Mouse (Mus musculus) forebrain, embryonic 12.5 days (tissue): Measurements from ENCODE around the gene Gm10638. TPM values are rescaled to one million over a fixed set of nuclear protein-coding genes. Genes with fewer than 3 reads are reported as not detected.

Source experiments
- ATAC-seq: fragments of 200-750 bp; cut with Nextera tagmentation; 2 replicates; pipeline ENCODE4 v1.8.0; 2017; ENCODE audit warnings: moderate TSS enrichment; ENCODE audit not compliant: low FRiP score
- H3K27ac ChIP-seq: fragments of 300-500 bp; sonication (generic); 2 replicates; pipeline ENCODE4 v1.5.1; 2016; ENCODE audit warnings: mild to moderate bottlenecking
- H3K27me3 ChIP-seq: fragments of 300-500 bp; sonication (generic); 2 replicates; pipeline ENCODE4 v1.6.1; 2016; ENCODE audit warnings: mild to moderate bottlenecking
- H3K36me3 ChIP-seq: fragments of 300-500 bp; sonication (generic); replicated peaks from 2 replicates; pipeline ENCODE4 v1.6.1; 2016; ENCODE audit warnings: mild to moderate bottlenecking
- H3K4me1 ChIP-seq: fragments of 300-500 bp; sonication (generic); 2 replicates; pipeline ENCODE4 v1.6.1; 2016
- H3K4me2 ChIP-seq: fragments of 300-500 bp; sonication (generic); 2 replicates; pipeline ENCODE4 v1.6.1; 2016; ENCODE audit warnings: mild to moderate bottlenecking, moderate library complexity
- H3K4me3 ChIP-seq: fragments of 300-500 bp; sonication (generic); replicated peaks from 2 replicates; pipeline ENCODE4 v1.5.1; 2016; ENCODE audit warnings: mild to moderate bottlenecking
- H3K9ac ChIP-seq: fragments of 300-500 bp; sonication (generic); 2 replicates; pipeline ENCODE4 v1.6.1; 2016; ENCODE audit warnings: mild to moderate bottlenecking
- H3K9me3 ChIP-seq: fragments of 300-500 bp; sonication (generic); 2 replicates; pipeline ENCODE4 v1.6.1; 2016
- WGBS: fragments of 180-500 bp; shearing (Covaris S2); methylation state at CpG from one replicate; pipeline ENCODE4 v1.1.7; 2016; 5-methylcytosine and 5-hydroxymethylcytosine counted together
- polyA plus RNA-seq: library from polyadenylated mRNA; unstranded; fragments of >200 nt; fragmentation: Nextera tagmentation; extraction: Ambion mirVana; gene quantifications from 2 replicates; pipeline ENCODE4 v1.2.1, GENCODE M21; 2016

Gene Gm10638
- polyA plus RNA-seq, 1 experiment from 2014 or later = 10.1 TPM

DNA sequence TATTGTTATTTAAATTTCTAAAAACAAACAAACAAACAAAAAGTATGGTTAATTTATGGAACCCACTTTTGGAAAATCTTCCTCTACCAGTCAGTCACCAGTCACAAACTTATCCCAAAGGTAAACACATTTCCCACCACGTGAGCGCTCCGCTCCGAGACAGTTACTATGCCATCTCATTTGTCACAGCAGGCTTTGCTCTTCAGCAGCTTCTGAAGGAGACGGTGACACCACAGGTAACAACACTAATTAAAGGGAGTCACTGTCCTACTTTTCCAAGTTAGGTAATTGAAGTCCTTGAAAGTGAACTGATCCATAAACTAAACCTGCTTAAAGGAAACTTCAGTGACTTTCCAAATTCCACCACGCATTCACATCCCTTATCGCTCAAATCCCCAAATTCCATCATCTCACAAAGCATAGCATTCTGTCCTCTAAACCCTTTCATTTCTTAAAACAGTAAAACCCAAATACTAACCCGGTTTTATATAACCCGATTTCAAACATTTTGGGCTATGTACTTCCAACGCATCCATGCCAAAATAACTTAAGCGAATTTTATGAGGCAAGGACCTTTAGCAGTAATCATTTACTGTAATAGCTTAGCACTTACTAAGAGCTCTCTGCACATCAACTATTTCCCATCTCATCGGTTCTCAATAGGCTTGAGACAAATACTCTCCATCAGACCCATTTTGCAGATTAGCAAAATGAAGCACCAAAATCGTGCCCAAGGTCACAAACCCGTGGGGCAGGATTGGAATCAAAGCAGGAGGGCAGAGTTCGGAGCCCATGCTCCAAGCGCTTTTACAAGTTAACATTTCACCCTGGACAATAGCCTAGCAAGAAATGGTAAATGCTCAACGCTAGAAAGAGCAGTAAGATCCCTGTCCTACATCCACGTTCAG, 932 bp upstream of the Gm10638 start:
- peaks cover 39% of the 10 kb centered on the region for H3K4me1 ChIP-seq
- H3K4me2 ChIP-seq = peak overlapping the region; percentile 68
- no peaks in the 10 kb centered on the region for H3K27me3 ChIP-seq
- no peaks in the 10 kb centered on the region for H3K36me3 ChIP-seq
- H3K9me3 ChIP-seq = no peaks in the 10 kb centered on the region
- WGBS = 4% methylated on average over 18 of the region's 18 CpGs
- H3K4me3 ChIP-seq = peak overlapping the region; percentile 98
- peak overlapping the region; percentile 98 for H3K9ac ChIP-seq
- peak overlapping the region; percentile 98 for H3K27ac ChIP-seq
- ATAC-seq = no peak

DNA sequence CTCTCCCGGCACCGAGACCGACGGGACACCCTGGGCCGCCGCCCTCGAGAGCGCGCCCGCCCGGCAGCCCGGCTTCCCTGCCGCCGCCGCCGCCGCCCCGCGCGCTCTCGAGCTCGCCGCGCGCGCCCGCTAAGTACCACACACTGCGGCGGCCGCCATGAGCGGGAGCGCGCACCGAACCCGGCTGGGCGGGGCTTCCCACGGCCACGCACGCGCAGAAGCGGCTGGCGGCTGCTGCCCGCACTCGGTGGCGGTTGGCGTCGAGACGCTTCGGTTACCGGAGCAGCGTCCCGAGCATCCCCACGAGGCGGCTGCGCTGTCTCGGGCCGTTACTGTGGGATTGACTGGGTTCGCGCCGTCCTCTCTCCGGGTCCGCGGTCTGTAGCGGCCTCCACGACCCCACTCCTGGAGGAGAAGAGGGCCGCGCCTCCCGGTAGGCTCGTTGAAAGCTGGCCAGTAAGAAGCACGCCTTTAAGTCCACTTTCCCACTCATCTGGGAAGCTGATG, 489 bp downstream of the Gm10638 start:
- Histone ChIP-seq H3K36me3 (no peaks in the 10 kb centered on the region), H3K9ac (peak overlapping the region; percentile 98), H3K4me2 (peak overlapping the region; percentile 65), H3K27me3 (no peaks in the 10 kb centered on the region), H3K4me1 (peaks cover 34% of the 10 kb centered on the region), H3K4me3 (peak overlapping the region; percentile 98), H3K9me3 (no peaks in the 10 kb centered on the region), H3K27ac (peak overlapping the region; percentile 98)
- ATAC-seq = peak; percentile 86
- WGBS = under 1% methylated on average over 57 of the region's 70 CpGs

DNA sequence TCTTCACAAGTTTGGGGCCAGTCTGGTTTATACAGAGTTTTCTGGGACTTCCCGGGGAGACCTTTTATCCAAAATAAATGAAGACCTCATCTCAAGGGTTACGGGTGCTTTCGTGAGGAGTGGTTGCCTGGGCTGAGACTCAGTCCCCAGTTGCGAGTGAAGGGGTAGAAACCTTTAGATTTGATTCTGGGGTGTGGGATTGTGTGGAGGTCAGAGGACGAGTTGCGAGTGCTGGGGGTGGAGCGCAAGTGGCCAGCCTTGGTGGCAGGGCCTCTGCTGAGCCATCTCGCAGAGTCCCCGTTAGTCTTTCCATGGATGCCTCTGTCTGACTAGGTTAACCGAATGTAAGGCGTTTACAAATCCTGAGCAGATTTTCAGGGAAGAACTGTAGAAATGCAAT, 1.0 kb downstream of the Gm10638 start:
- Histone ChIP-seq H3K36me3 (no peaks in the 10 kb centered on the region), H3K4me1 (peaks cover 33% of the 10 kb centered on the region), H3K27me3 (no peaks in the 10 kb centered on the region), H3K4me3 (peak overlapping the region; percentile 98), H3K9ac (peak overlapping the region; percentile 98), H3K9me3 (no peaks in the 10 kb centered on the region), H3K4me2 (peak overlapping the region; percentile 65), H3K27ac (peak overlapping the region; percentile 98)
- 1% methylated on average over 11 of the region's 11 CpGs for WGBS
- peak; percentile 10 for ATAC-seq

DNA sequence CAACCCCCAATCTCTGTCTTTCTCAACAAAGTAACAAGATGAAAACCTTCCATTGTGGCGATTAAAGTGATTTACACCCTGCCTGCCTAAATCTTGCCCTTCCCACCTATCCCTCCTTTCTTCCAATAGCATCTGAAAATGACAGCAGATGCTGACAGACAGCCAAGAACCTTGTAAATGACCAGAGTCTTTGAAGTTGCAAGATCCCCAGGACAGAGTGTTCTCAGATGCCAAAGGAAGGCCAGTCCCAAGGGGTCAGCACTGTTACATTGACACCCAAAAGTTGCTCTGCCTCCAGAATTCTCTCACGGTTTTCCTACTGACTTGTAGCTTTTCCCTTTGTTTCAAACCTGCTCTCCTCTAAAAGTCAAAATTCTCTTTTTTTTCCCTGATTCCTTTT, 4.3 kb downstream of the Gm10638 start:
- 63% methylated on average over 2 of the region's 2 CpGs for WGBS
- no peak for ATAC-seq
- Histone ChIP-seq H3K4me1 (peaks cover 7% of the 10 kb centered on the region), H3K9ac (no peak overlapping the region), H3K36me3 (no peaks in the 10 kb centered on the region), H3K27me3 (no peaks in the 10 kb centered on the region), H3K27ac (no peak overlapping the region), H3K4me3 (no peak overlapping the region), H3K4me2 (no peak overlapping the region), H3K9me3 (no peaks in the 10 kb centered on the region)

DNA sequence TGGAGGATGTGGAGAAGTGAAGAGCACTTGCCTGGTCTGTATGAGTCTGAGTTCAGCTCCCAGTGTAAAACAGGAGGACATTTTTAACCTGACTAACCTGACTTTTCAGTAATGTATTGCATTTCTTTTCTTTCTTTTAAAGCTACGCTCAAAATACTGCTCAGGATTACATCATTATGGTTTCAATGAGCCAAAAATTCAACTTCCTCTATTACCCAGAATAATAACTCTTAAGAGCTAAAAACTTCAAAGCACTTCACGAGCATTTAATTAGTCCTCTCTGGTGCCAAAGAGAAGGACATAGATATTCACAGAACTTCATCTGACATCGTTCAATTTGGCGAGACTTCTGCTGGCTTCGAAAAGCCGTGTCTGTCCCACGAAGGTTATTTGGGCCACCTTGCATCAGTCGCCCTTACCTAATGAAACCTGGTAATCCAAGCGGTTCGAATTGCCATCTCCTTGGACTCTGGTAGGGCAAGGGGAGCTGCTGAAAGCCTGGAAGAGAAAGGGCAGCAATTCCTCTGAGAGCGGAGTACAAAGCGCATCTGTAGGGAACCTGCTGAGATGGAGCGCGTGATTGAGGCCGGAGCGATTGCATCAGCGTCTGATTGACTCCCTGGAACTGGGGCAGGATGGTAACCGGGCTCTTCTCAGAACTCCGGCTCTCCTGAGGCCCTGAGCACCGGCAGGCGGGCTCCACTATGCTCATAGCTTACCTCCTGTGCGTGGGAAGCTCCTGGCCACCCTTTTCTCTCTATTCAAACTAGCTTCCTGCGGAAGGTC, 11.6 kb downstream of the Gm10638 start:
- WGBS = 13% methylated on average over 23 of the region's 23 CpGs
- Histone ChIP-seq H3K27me3 (no peaks in the 10 kb centered on the region), H3K36me3 (no peaks in the 10 kb centered on the region), H3K4me2 (peak overlapping the region; percentile 40), H3K27ac (no peak overlapping the region), H3K4me3 (peak overlapping the region; percentile 4), H3K9ac (0 out of 2 replicates have a peak overlapping the region, but pooled peaks have one; percentile 26), H3K4me1 (peaks cover 6% of the 10 kb centered on the region), H3K9me3 (no peaks in the 10 kb centered on the region)
- no peak for ATAC-seq

DNA sequence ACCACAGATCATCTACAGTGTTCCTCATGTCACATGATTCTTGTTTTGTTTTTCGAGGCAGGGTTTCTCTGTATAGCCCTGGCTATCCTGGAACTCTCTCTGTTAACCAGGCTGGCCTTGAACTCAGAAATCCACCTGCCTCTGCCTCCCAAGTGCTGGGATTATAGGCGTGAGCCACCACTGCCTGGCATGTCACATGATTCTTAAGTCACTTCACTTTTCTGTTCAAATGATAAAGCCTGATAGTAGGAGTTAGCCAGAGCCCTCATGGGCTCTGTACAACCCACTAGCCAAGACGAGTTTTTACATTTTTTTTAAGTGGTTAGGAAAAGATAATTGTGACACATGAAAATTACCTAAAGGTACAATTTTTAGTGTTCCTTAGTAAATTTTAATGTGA, 13.2 kb downstream of the Gm10638 start:
- no peaks in the 10 kb centered on the region for H3K36me3 ChIP-seq
- H3K27me3 ChIP-seq = no peaks in the 10 kb centered on the region
- no peak overlapping the region for H3K27ac ChIP-seq
- 85% methylated on average over 3 of the region's 3 CpGs for WGBS
- H3K4me1 ChIP-seq = peaks cover 6% of the 10 kb centered on the region
- no peak overlapping the region for H3K4me2 ChIP-seq
- ATAC-seq = no peak
- H3K4me3 ChIP-seq = no peak overlapping the region
- no peaks in the 10 kb centered on the region for H3K9me3 ChIP-seq
- no peak overlapping the region for H3K9ac ChIP-seq

DNA sequence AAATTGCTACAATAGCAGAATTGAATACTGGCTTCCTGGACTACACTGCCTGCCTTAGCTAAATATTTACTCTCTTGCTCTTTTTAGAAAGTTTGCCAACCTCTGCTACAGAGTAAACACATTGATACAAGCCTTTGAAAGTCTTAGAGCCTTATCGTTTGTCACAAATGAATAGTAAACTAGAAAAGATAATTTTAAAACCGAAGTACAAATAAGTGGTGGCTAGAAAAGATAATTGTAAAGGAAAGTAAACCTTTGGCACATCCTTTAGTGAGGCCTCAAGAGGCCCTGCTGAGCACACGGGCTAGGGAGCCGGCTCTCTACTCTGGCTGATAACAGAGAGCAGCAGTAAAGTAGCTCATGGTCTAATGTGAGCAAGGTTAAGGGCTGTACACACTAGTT, 13.6 kb downstream of the Gm10638 start:
- WGBS = 66% methylated on average over 4 of the region's 4 CpGs

DNA sequence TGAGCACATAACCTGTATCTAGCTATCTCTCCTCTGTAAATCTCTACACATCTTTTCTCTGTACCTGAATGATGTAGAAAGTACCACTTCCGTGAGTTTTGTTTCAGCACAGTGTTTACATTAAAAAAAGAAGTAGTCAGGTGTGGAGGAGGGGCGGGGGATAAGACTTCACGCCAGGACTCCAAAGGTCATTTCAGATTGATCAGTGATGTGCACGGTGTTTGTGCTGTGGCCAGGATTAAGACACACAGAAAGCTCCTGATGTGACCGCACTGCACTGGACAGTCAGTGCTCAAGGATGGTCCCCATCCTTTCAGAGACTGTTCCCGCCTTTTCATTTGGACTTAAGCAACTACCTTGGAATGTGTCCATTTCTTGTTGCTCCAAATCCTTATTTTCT, 15.2 kb downstream of the Gm10638 start:
- Histone ChIP-seq H3K9ac (no peak overlapping the region), H3K27me3 (no peaks in the 10 kb centered on the region), H3K4me1 (peaks cover 6% of the 10 kb centered on the region), H3K36me3 (no peaks in the 10 kb centered on the region), H3K9me3 (no peaks in the 10 kb centered on the region), H3K4me2 (no peak overlapping the region), H3K27ac (no peak overlapping the region), H3K4me3 (no peak overlapping the region)
- 46% methylated on average over 6 of the region's 6 CpGs for WGBS
- no peak for ATAC-seq

More for the DNA sequence above, 13.6 kb downstream of the Gm10638 start:
- H3K4me3 ChIP-seq = no peak overlapping the region
- ATAC-seq = no peak
- H3K4me1 ChIP-seq = peaks cover 6% of the 10 kb centered on the region
- no peak overlapping the region for H3K27ac ChIP-seq
- H3K27me3 ChIP-seq = no peaks in the 10 kb centered on the region
- no peaks in the 10 kb centered on the region for H3K9me3 ChIP-seq
- no peak overlapping the region for H3K9ac ChIP-seq
- H3K4me2 ChIP-seq = no peak overlapping the region
- H3K36me3 ChIP-seq = no peaks in the 10 kb centered on the region

DNA sequence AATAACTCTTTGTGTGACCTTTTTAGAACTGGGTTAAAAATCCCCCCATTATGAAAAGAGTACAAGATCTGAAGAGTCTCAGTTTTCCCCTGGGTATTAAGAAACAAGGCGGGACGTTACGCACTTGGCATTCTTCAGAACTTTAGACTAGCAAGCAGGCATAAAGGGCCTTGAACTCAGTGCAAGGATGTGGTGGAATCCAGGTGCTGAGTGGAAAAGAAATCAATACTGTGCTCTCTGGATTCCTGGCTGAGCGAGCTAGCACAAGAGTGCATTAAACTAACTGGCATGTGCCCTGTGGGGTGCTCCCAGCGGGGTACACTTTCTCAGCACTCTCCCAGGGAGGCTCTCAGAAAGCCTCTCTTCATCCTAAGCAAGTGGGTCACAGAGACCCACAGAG, 17.3 kb downstream of the Gm10638 start:
- H3K36me3 ChIP-seq = no peaks in the 10 kb centered on the region
- H3K4me1 ChIP-seq = no peaks in the 10 kb centered on the region
- H3K27ac ChIP-seq = no peak overlapping the region
- H3K9me3 ChIP-seq = no peaks in the 10 kb centered on the region
- H3K27me3 ChIP-seq = no peaks in the 10 kb centered on the region; the same call in 1 of the 2 replicates
- ATAC-seq = no peak
- no peak overlapping the region for H3K9ac ChIP-seq
- H3K4me3 ChIP-seq = no peak overlapping the region
- 56% methylated on average over 5 of the region's 5 CpGs for WGBS
- H3K4me2 ChIP-seq = no peak overlapping the region

DNA sequence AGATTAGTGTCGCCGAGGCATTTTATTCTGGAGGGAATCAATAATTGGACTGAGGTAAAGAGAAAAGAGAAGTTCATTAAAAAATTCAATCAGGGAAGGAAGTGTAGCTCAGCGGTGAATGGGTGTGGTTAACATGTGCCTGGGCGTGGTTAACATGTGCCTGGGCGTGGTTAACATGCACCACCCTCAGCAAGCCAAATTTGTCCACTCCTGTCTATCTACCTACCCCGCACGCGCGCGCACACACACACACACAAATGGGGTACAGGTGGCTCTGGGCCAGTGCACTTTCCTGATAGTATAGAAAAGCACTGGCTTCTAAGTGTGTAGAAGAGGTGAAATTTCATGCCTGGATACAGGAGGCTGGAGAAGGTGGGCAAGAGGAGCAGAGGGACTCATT, 19.7 kb downstream of the Gm10638 start:
- H3K36me3 ChIP-seq = no peaks in the 10 kb centered on the region
- H3K27me3 ChIP-seq = no peaks in the 10 kb centered on the region; the same call in 1 of the 2 replicates
- no peak overlapping the region for H3K9ac ChIP-seq
- no peaks in the 10 kb centered on the region for H3K4me1 ChIP-seq
- 91% methylated on average over 10 of the region's 10 CpGs for WGBS
- no peak overlapping the region for H3K4me2 ChIP-seq
- H3K27ac ChIP-seq = no peak overlapping the region
- no peaks in the 10 kb centered on the region for H3K9me3 ChIP-seq
- ATAC-seq = no peak
- H3K4me3 ChIP-seq = no peak overlapping the region

DNA sequence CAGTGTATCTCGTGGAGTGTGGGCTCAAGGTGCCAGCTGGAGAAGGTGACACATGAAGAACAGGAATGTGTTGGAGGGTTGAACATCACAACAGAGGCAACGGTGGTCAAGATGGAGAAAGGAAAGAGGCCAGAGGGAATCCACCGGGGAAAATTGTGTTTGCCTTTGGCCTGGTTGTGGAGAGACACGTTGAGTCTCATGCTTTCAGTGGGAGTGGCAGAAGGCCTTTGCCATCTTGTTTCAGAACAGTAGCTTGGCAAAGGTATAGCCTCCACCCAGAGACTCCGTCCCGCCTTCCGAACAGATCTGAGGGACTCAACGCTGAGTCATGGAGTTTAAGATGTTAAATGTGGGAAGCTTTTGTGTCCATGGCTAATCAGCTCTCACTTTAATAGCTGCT, 20.2 kb downstream of the Gm10638 start:
- H3K27ac ChIP-seq = no peak overlapping the region
- no peaks in the 10 kb centered on the region; the same call in 1 of the 2 replicates for H3K27me3 ChIP-seq
- no peak overlapping the region for H3K9ac ChIP-seq
- WGBS = 90% methylated on average over 8 of the region's 8 CpGs
- no peaks in the 10 kb centered on the region for H3K36me3 ChIP-seq
- no peak overlapping the region for H3K4me2 ChIP-seq
- no peaks in the 10 kb centered on the region for H3K4me1 ChIP-seq
- H3K9me3 ChIP-seq = no peaks in the 10 kb centered on the region
- ATAC-seq = no peak
- H3K4me3 ChIP-seq = no peak overlapping the region

DNA sequence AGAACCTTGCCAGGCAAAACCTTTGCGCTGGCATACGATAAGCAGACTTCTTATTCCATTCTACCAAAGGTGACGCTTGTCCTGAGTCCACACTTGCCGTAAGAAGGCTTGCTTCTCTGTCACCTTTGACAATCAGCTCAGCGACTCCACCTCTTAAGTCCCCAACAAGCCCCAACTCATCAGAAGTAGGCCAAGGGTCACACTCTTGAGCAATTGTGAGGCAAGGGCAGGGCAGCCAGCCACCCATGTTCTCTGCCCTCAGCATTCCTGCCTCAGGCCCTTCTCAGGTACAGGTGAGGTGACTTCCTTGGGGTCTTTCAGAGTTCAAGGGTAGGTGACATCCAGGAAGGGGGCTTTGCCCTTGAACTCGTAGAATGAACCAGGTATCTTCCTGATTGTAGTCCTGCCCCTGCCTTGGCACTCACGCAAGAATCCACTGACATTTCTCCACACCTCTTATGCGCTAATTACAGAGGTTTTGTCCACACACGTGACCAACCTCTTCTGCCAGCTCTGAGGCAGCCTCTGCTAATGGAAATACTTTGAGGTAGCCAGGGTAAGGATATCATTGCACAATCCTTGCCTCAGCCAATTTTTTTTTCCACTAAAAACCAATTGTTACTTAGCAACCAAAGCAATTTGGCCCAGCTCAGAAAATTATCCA, 21.2 kb downstream of the Gm10638 start:
- no peaks in the 10 kb centered on the region for H3K4me1 ChIP-seq
- H3K4me2 ChIP-seq = no peak overlapping the region
- no peak overlapping the region for H3K27ac ChIP-seq
- WGBS = 89% methylated on average over 9 of the region's 9 CpGs
- no peaks in the 10 kb centered on the region for H3K36me3 ChIP-seq
- no peak for ATAC-seq
- no peak overlapping the region for H3K4me3 ChIP-seq
- H3K9ac ChIP-seq = no peak overlapping the region
- H3K9me3 ChIP-seq = no peaks in the 10 kb centered on the region
- H3K27me3 ChIP-seq = no peaks in the 10 kb centered on the region; the same call in 1 of the 2 replicates
